Mouse (Mus musculus): ENCODE measurements around the gene Kcnq5. TPM values are rescaled to one million over a fixed set of nuclear protein-coding genes. Genes with fewer than 3 reads are reported as not detected.

The Kcnq5 gene
- polyA plus RNA-seq, 1 experiment from 2014 or later, result 0.61 TPM

- Histone ChIP-seq H3K9ac (ENCODE audit: low read length) (no peak overlapping the region), H3K4me2 (ENCODE audit: low read depth, severe bottlenecking) (no peak overlapping the region), H3K4me1 (ENCODE audit: control insufficient read depth, insufficient read depth, low read length) (peaks cover 3% of the 10 kb centered on the region; the same call in 1 of the 2 replicates), H3K4me3 (ENCODE audit: low read depth, low read length) (no peak overlapping the region), H3K27me3 (ENCODE audit: control insufficient read depth, insufficient read depth, low read length) (no peaks in the 10 kb centered on the region), H3K27ac (replicated peaks; ENCODE audit: low read depth, low read length) (no peak overlapping the region), H3K36me3 (ENCODE audit: control insufficient read depth, insufficient read depth, low read length) (no peaks in the 10 kb centered on the region), H3K9me3 (ENCODE audit: control insufficient read depth, low read length) (no peaks in the 10 kb centered on the region)
- ATAC-seq (ENCODE audit: insufficient number of reproducible peaks, low FRiP score, low TSS enrichment, low read depth) (no peak), DNase-seq (ENCODE audit: low spot score) (no peak)
- 70% methylated on average over 3 of the region's 3 CpGs for WGBS
These were observed 300.9 kb downstream of the Kcnq5 start for GRCm38 (mm10) chr1:21660840-21661239.

GRCm38 (mm10) chr1:21650820-21651219 lies 310.9 kb downstream of the Kcnq5 start:
- no peak overlapping the region for H3K4me2 ChIP-seq (ENCODE audit: low read depth, severe bottlenecking)
- H3K27ac ChIP-seq (replicated peaks; ENCODE audit: low read depth, low read length), result no peak overlapping the region
- H3K9ac ChIP-seq (ENCODE audit: low read length), result no peak overlapping the region
- DNase-seq (ENCODE audit: low spot score) (no peak), ATAC-seq (ENCODE audit: insufficient number of reproducible peaks, low FRiP score, low TSS enrichment, low read depth) (no peak)
- H3K27me3 ChIP-seq (ENCODE audit: control insufficient read depth, insufficient read depth, low read length), result no peaks in the 10 kb centered on the region
- H3K9me3 ChIP-seq (ENCODE audit: control insufficient read depth, low read length), result no peaks in the 10 kb centered on the region
- H3K4me3 ChIP-seq (ENCODE audit: low read depth, low read length), result no peak overlapping the region
- H3K36me3 ChIP-seq (ENCODE audit: control insufficient read depth, insufficient read depth, low read length), result no peaks in the 10 kb centered on the region
- WGBS, result 90% methylated on average over 4 of the region's 4 CpGs
- no peaks in the 10 kb centered on the region for H3K4me1 ChIP-seq (ENCODE audit: control insufficient read depth, insufficient read depth, low read length)

GRCm38 (mm10) chr1:21635406-21635805 lies 326.3 kb downstream of the Kcnq5 start:
- no peak overlapping the region for H3K4me2 ChIP-seq (ENCODE audit: low read depth, severe bottlenecking)
- no peak overlapping the region for H3K9ac ChIP-seq (ENCODE audit: low read length)
- DNase-seq (ENCODE audit: low spot score) (no peak), ATAC-seq (ENCODE audit: insufficient number of reproducible peaks, low FRiP score, low TSS enrichment, low read depth) (no peak)
- no peaks in the 10 kb centered on the region for H3K27me3 ChIP-seq (ENCODE audit: control insufficient read depth, insufficient read depth, low read length)
- no peak overlapping the region for H3K4me3 ChIP-seq (ENCODE audit: low read depth, low read length)
- no peaks in the 10 kb centered on the region for H3K36me3 ChIP-seq (ENCODE audit: control insufficient read depth, insufficient read depth, low read length)
- H3K9me3 ChIP-seq (ENCODE audit: control insufficient read depth, low read length), result no peaks in the 10 kb centered on the region
- H3K27ac ChIP-seq (replicated peaks; ENCODE audit: low read depth, low read length), result no peak overlapping the region
- WGBS, result 79% methylated on average over 2 of the region's 2 CpGs
- H3K4me1 ChIP-seq (ENCODE audit: control insufficient read depth, insufficient read depth, low read length), result no peaks in the 10 kb centered on the region

GRCm38 (mm10) chr1:21634013-21634412 lies 327.7 kb downstream of the Kcnq5 start:
- Histone ChIP-seq H3K27me3 (ENCODE audit: control insufficient read depth, insufficient read depth, low read length) (no peaks in the 10 kb centered on the region), H3K4me3 (ENCODE audit: low read depth, low read length) (no peak overlapping the region), H3K4me1 (ENCODE audit: control insufficient read depth, insufficient read depth, low read length) (no peaks in the 10 kb centered on the region), H3K9ac (ENCODE audit: low read length) (no peak overlapping the region), H3K27ac (replicated peaks; ENCODE audit: low read depth, low read length) (no peak overlapping the region), H3K9me3 (ENCODE audit: control insufficient read depth, low read length) (no peaks in the 10 kb centered on the region), H3K36me3 (ENCODE audit: control insufficient read depth, insufficient read depth, low read length) (no peaks in the 10 kb centered on the region), H3K4me2 (ENCODE audit: low read depth, severe bottlenecking) (no peak overlapping the region)
- ATAC-seq (ENCODE audit: insufficient number of reproducible peaks, low FRiP score, low TSS enrichment, low read depth) (no peak), DNase-seq (ENCODE audit: low spot score) (no peak)
- WGBS, result 81% methylated on average over 1 of the region's 1 CpGs

GRCm38 (mm10) chr1:21622455-21622854 lies 339.3 kb downstream of the Kcnq5 start:
- ATAC-seq (ENCODE audit: insufficient number of reproducible peaks, low FRiP score, low TSS enrichment, low read depth) (no peak), DNase-seq (ENCODE audit: low spot score) (no peak)
- 67% methylated on average over 2 of the region's 2 CpGs for WGBS
- Histone ChIP-seq H3K27ac (replicated peaks; ENCODE audit: low read depth, low read length) (no peak overlapping the region), H3K27me3 (ENCODE audit: control insufficient read depth, insufficient read depth, low read length) (no peaks in the 10 kb centered on the region), H3K9ac (ENCODE audit: low read length) (no peak overlapping the region), H3K4me1 (ENCODE audit: control insufficient read depth, insufficient read depth, low read length) (no peaks in the 10 kb centered on the region), H3K9me3 (ENCODE audit: control insufficient read depth, low read length) (no peaks in the 10 kb centered on the region), H3K4me3 (ENCODE audit: low read depth, low read length) (no peak overlapping the region), H3K4me2 (ENCODE audit: low read depth, severe bottlenecking) (no peak overlapping the region), H3K36me3 (ENCODE audit: control insufficient read depth, insufficient read depth, low read length) (no peaks in the 10 kb centered on the region)

- DNase-seq (ENCODE audit: low spot score) (no peak), ATAC-seq (ENCODE audit: insufficient number of reproducible peaks, low FRiP score, low TSS enrichment, low read depth) (no peak)
- H3K27ac ChIP-seq (replicated peaks; ENCODE audit: low read depth, low read length), result no peak overlapping the region
- no peaks in the 10 kb centered on the region for H3K27me3 ChIP-seq (ENCODE audit: control insufficient read depth, insufficient read depth, low read length)
- H3K4me2 ChIP-seq (ENCODE audit: low read depth, severe bottlenecking), result no peak overlapping the region
- H3K36me3 ChIP-seq (ENCODE audit: control insufficient read depth, insufficient read depth, low read length), result no peaks in the 10 kb centered on the region
- H3K4me3 ChIP-seq (ENCODE audit: low read depth, low read length), result no peak overlapping the region
- no peak overlapping the region for H3K9ac ChIP-seq (ENCODE audit: low read length)
- no peaks in the 10 kb centered on the region for H3K9me3 ChIP-seq (ENCODE audit: control insufficient read depth, low read length)
- H3K4me1 ChIP-seq (ENCODE audit: control insufficient read depth, insufficient read depth, low read length), result no peaks in the 10 kb centered on the region
- WGBS, result 58% methylated on average over 1 of the region's 1 CpGs
These were observed 339.7 kb downstream of the Kcnq5 start for GRCm38 (mm10) chr1:21622039-21622438.

- Histone ChIP-seq H3K4me1 (ENCODE audit: control insufficient read depth, insufficient read depth, low read length) (no peaks in the 10 kb centered on the region), H3K4me3 (ENCODE audit: low read depth, low read length) (no peak overlapping the region), H3K4me2 (ENCODE audit: low read depth, severe bottlenecking) (no peak overlapping the region), H3K27me3 (ENCODE audit: control insufficient read depth, insufficient read depth, low read length) (no peaks in the 10 kb centered on the region), H3K27ac (replicated peaks; ENCODE audit: low read depth, low read length) (no peak overlapping the region), H3K9ac (ENCODE audit: low read length) (no peak overlapping the region), H3K36me3 (ENCODE audit: control insufficient read depth, insufficient read depth, low read length) (no peaks in the 10 kb centered on the region), H3K9me3 (ENCODE audit: control insufficient read depth, low read length) (no peaks in the 10 kb centered on the region)
- ATAC-seq (ENCODE audit: insufficient number of reproducible peaks, low FRiP score, low TSS enrichment, low read depth) (no peak), DNase-seq (ENCODE audit: low spot score) (no peak)
- WGBS, result 94% methylated on average over 3 of the region's 3 CpGs
These were observed 343.0 kb downstream of the Kcnq5 start for GRCm38 (mm10) chr1:21618712-21619111.

GRCm38 (mm10) chr1:21616666-21617065 lies 345.1 kb downstream of the Kcnq5 start:
- Histone ChIP-seq H3K27me3 (ENCODE audit: control insufficient read depth, insufficient read depth, low read length) (no peaks in the 10 kb centered on the region), H3K9ac (ENCODE audit: low read length) (no peak overlapping the region), H3K4me1 (ENCODE audit: control insufficient read depth, insufficient read depth, low read length) (no peaks in the 10 kb centered on the region), H3K4me3 (ENCODE audit: low read depth, low read length) (no peak overlapping the region), H3K36me3 (ENCODE audit: control insufficient read depth, insufficient read depth, low read length) (no peaks in the 10 kb centered on the region), H3K9me3 (ENCODE audit: control insufficient read depth, low read length) (no peaks in the 10 kb centered on the region), H3K4me2 (ENCODE audit: low read depth, severe bottlenecking) (no peak overlapping the region), H3K27ac (replicated peaks; ENCODE audit: low read depth, low read length) (no peak overlapping the region)
- DNase-seq (ENCODE audit: low spot score) (no peak), ATAC-seq (ENCODE audit: insufficient number of reproducible peaks, low FRiP score, low TSS enrichment, low read depth) (no peak)
- 81% methylated on average over 4 of the region's 4 CpGs for WGBS

GRCm38 (mm10) chr1:21613933-21614332 lies 347.8 kb downstream of the Kcnq5 start:
- H3K4me2 ChIP-seq (ENCODE audit: low read depth, severe bottlenecking), result no peak overlapping the region
- H3K27me3 ChIP-seq (ENCODE audit: control insufficient read depth, insufficient read depth, low read length), result no peaks in the 10 kb centered on the region
- H3K9ac ChIP-seq (ENCODE audit: low read length), result no peak overlapping the region
- DNase-seq (ENCODE audit: low spot score) (no peak), ATAC-seq (ENCODE audit: insufficient number of reproducible peaks, low FRiP score, low TSS enrichment, low read depth) (no peak)
- no peak overlapping the region for H3K27ac ChIP-seq (replicated peaks; ENCODE audit: low read depth, low read length)
- WGBS, result 63% methylated on average over 2 of the region's 2 CpGs
- no peaks in the 10 kb centered on the region for H3K36me3 ChIP-seq (ENCODE audit: control insufficient read depth, insufficient read depth, low read length)
- no peaks in the 10 kb centered on the region for H3K4me1 ChIP-seq (ENCODE audit: control insufficient read depth, insufficient read depth, low read length)
- no peak overlapping the region for H3K4me3 ChIP-seq (ENCODE audit: low read depth, low read length)
- no peaks in the 10 kb centered on the region for H3K9me3 ChIP-seq (ENCODE audit: control insufficient read depth, low read length)

Measured in limb, embryonic 11.5 days (tissue).